Mouse (Mus musculus): ENCODE results near the gene Frmd4b.

GRCm38 (mm10) chr6:97322126-97322525 is 295.2 kb downstream of the Frmd4b start:
- no peak for TF ChIP-seq EP300 (IDR thresholded peaks at IDR 0.05)
- no peak for TF ChIP-seq CTCF (IDR thresholded peaks at IDR 0.05)

All from lung, postnatal 0 days (tissue).